Comparison of ENCODE assay signal across 19 mouse cellular contexts in genomic region chr6:87653478-87653877, GRCm38 (mm10). TPM values are rescaled to one million over a fixed set of nuclear protein-coding genes. Genes with fewer than 3 reads are reported as not detected.
DNase-seq lines count a peak whose midpoint lies in the region; ATAC-seq and TF ChIP-seq lines count a peak whose summit lies in the region.
"Had no signal": no experiment of that assay in that cellular context is flagged by ENCODE, and none has a peak within 500 bp of the region (broad histone marks: within the 10 kb centered on the region; RNA-seq: fewer than 3 reads in every experiment).

No protein-coding gene starts in this region.

- H3K9ac ChIP-seq in kidney, embryonic 14.5 days (ENCODE audit: low read depth, low read length), result no peak overlapping the region
- H3K9ac ChIP-seq in kidney, postnatal 0 days (ENCODE audit: low read depth, low read length), result no peak overlapping the region
- no peak overlapping the region for H3K9ac ChIP-seq in embryonic facial prominence, embryonic 14.5 days (ENCODE audit: low read depth, low read length)
- H3K9ac ChIP-seq: forebrain, embryonic 12.5 days; forebrain, embryonic 15.5 days; heart, embryonic 13.5 days; hindbrain, embryonic 12.5 days; hindbrain, embryonic 15.5 days had no signal

- peak overlapping the region; percentile 80 for H3K27ac ChIP-seq in kidney, embryonic 14.5 days (ENCODE audit: low read depth, low read length)
- H3K27ac ChIP-seq in kidney, postnatal 0 days, result peak overlapping the region; percentile 83
- H3K27ac ChIP-seq in embryonic facial prominence, embryonic 14.5 days (replicated peaks; ENCODE audit: low read depth, low read length), result 0 out of 2 replicates have a peak overlapping the region, but pooled peaks have one; percentile 5
- H3K27ac ChIP-seq: forebrain, embryonic 12.5 days; forebrain, embryonic 15.5 days; heart, embryonic 13.5 days; hindbrain, embryonic 12.5 days; hindbrain, embryonic 15.5 days had no signal

- no peak overlapping the region for H3K4me3 ChIP-seq in kidney, embryonic 14.5 days (ENCODE audit: low read length)
- H3K4me3 ChIP-seq in kidney, postnatal 0 days (replicated peaks; ENCODE audit: low read depth, low read length), result no peak overlapping the region
- no peak overlapping the region for H3K4me3 ChIP-seq in embryonic facial prominence, embryonic 14.5 days (ENCODE audit: low read depth, low read length)
- H3K4me3 ChIP-seq: erythroblast, embryonic 14.5 days; forebrain, embryonic 12.5 days; forebrain, embryonic 15.5 days; heart, embryonic 13.5 days; hindbrain, embryonic 12.5 days; hindbrain, embryonic 15.5 days had no signal

- 33% methylated on average over 3 of the region's 3 CpGs for WGBS in kidney, embryonic 14.5 days
- 41% methylated on average over 3 of the region's 3 CpGs for WGBS in kidney, postnatal 0 days
- 67% methylated on average over 3 of the region's 3 CpGs for WGBS in embryonic facial prominence, embryonic 14.5 days

- 0 out of 2 replicates have a peak, but pooled peaks cover 5% of the 10 kb centered on the region for H3K36me3 ChIP-seq in kidney, embryonic 14.5 days (ENCODE audit: control insufficient read depth, insufficient read depth, low read length)
- no peaks in the 10 kb centered on the region for H3K36me3 ChIP-seq in kidney, postnatal 0 days (ENCODE audit: insufficient read depth, low read length)
- H3K36me3 ChIP-seq in embryonic facial prominence, embryonic 14.5 days (ENCODE audit: control insufficient read depth, insufficient read depth, low read length), result peaks cover 14% of the 10 kb centered on the region

- H3K27me3 ChIP-seq in kidney, embryonic 14.5 days (ENCODE audit: control insufficient read depth, insufficient read depth, low read length), result no peaks in the 10 kb centered on the region
- no peaks in the 10 kb centered on the region for H3K27me3 ChIP-seq in kidney, postnatal 0 days (ENCODE audit: insufficient read depth, low read length)
- no peaks in the 10 kb centered on the region for H3K27me3 ChIP-seq in embryonic facial prominence, embryonic 14.5 days (replicated peaks; ENCODE audit: control insufficient read depth, insufficient read depth, low read length)
- H3K27me3 ChIP-seq: forebrain, embryonic 12.5 days; forebrain, embryonic 15.5 days; heart, embryonic 13.5 days; hindbrain, embryonic 12.5 days; hindbrain, embryonic 15.5 days had no signal

- no peak overlapping the region for H3K4me2 ChIP-seq in kidney, embryonic 14.5 days (replicated peaks; ENCODE audit: low read depth, low read length)
- H3K4me2 ChIP-seq in kidney, postnatal 0 days (ENCODE audit: low read length), result no peak overlapping the region
- no peak overlapping the region for H3K4me2 ChIP-seq in embryonic facial prominence, embryonic 14.5 days (ENCODE audit: low read depth, low read length)
- H3K4me2 ChIP-seq: forebrain, embryonic 12.5 days; forebrain, embryonic 15.5 days; heart, embryonic 13.5 days; hindbrain, embryonic 12.5 days; hindbrain, embryonic 15.5 days had no signal

- DNase-seq in kidney, adult 9 months, result no peak
- DNase-seq in kidney, postnatal 0 days (ENCODE audit: low spot score), result peak; percentile 63
- DNase-seq in kidney, adult 8-10 months, result no peak
- DNase-seq in embryonic facial prominence, embryonic 14.5 days (ENCODE audit: low spot score), result no peak
- no peak for DNase-seq in MN1 (ENCODE audit: low spot score)
- DNase-seq: adrenal gland, adult 2 months; cerebellum, adult 11-12 months; cerebellum, adult 8-10 months; cerebellum, postnatal 10 days; cerebellum, postnatal 36 days; embryo, embryonic 11 days; gastrocnemius, postnatal 25 days had no signal

- peaks cover 16% of the 10 kb centered on the region; the same call in 1 of the 2 replicates for H3K4me1 ChIP-seq in kidney, embryonic 14.5 days (ENCODE audit: control insufficient read depth, insufficient read depth, low read length)
- H3K4me1 ChIP-seq in kidney, postnatal 0 days (replicated peaks; ENCODE audit: insufficient read depth, low read length), result no peaks in the 10 kb centered on the region
- no peaks in the 10 kb centered on the region for H3K4me1 ChIP-seq in embryonic facial prominence, embryonic 14.5 days (ENCODE audit: control insufficient read depth, insufficient read depth, low read length)
- H3K4me1 ChIP-seq: forebrain, embryonic 12.5 days; forebrain, embryonic 15.5 days; hindbrain, embryonic 12.5 days; hindbrain, embryonic 15.5 days had no signal

- no peaks in the 10 kb centered on the region for H3K9me3 ChIP-seq in kidney, embryonic 14.5 days (ENCODE audit: control insufficient read depth, low read length)
- H3K9me3 ChIP-seq in kidney, postnatal 0 days (replicated peaks; ENCODE audit: low read length), result no peaks in the 10 kb centered on the region
- no peaks in the 10 kb centered on the region for H3K9me3 ChIP-seq in embryonic facial prominence, embryonic 14.5 days (ENCODE audit: control insufficient read depth, low read length)
- H3K9me3 ChIP-seq: forebrain, embryonic 12.5 days; forebrain, embryonic 15.5 days; heart, embryonic 13.5 days; hindbrain, embryonic 12.5 days; hindbrain, embryonic 15.5 days had no signal

- no peak for TF ChIP-seq CTCF in kidney, postnatal 0 days (IDR thresholded peaks at IDR 0.05; ENCODE audit: low read depth)

- ATAC-seq in kidney, embryonic 14.5 days (ENCODE audit: low FRiP score, low TSS enrichment), result peak; percentile 25; the same call in 1 of the 2 replicates
- no peak for ATAC-seq in kidney, postnatal 0 days (replicated peaks; ENCODE audit: low FRiP score, low read depth)
- ATAC-seq in embryonic facial prominence, embryonic 14.5 days (ENCODE audit: low read depth), result no peak
- ATAC-seq: forebrain, embryonic 15.5 days had no signal

RNA-seq across cellular contexts. Expression of gene Aplf, which starts 18.5 kb away (rescaled TPM):
- 14.6 and 16.9 TPM in 2 replicates for polyA plus RNA-seq in kidney, embryonic 14.5 days (2014; fragmentation: Nextera tagmentation; extraction: Ambion mirVana)
- polyA plus RNA-seq in kidney, postnatal 0 days (2015; fragmentation: Nextera tagmentation; extraction: Ambion mirVana), result 12.7 and 14.3 TPM in 2 replicates
- polyA plus RNA-seq in embryonic facial prominence, embryonic 14.5 days (2014; fragmentation: Nextera tagmentation; extraction: Ambion mirVana), result 11.8 and 15.6 TPM in 2 replicates

Comparison
In these comparisons a context has a peak if more than half of its experiments do, and no peak if none do; other contexts are left out.
1. H3K27ac ChIP-seq: peak in every context shown above with its lines; median percentile 83 in kidney, postnatal 0 days; 80 in kidney, embryonic 14.5 days; 5 in embryonic facial prominence, embryonic 14.5 days.